Mouse (Mus musculus) kidney, postnatal 36 days (tissue): ENCODE measurements around the gene Prmt7.
"Not testable (repeated sequence)": the region's sequence is repeated elsewhere in the genome, so short reads cannot be mapped to it uniquely, and the experiment has no call there.

Experiments used
- DNase-seq, 2 experiments: peaks; one replicate each; pipeline ENCODE4 v3.0.0; 2021 to 2022; ENCODE audit warnings: mixed read lengths in 2 of 2

The Prmt7 gene

GRCm38 (mm10) chr8:106210821-106211345 lies at the start of gene Prmt7, which contains the start of gene Slc7a6os:
Prmt7 (plus strand) TSS chr8:106210936.
Slc7a6os (minus strand) TSS chr8:106210935.
- DNase-seq = peak; percentile 96 to 98

- no peak for DNase-seq
Observed at GRCm38 (mm10) chr8:106163251-106163650, 47.5 kb upstream of the Prmt7 start.

- DNase-seq = peak; percentile 78 to 88
Observed at GRCm38 (mm10) chr8:106165460-106165859, 45.3 kb upstream of the Prmt7 start.

- peak; percentile 75 to 92 for DNase-seq
Observed at GRCm38 (mm10) chr8:106168356-106169016, 42.2 kb upstream of the Prmt7 start, which contains the start of gene Slc7a6. Slc7a6 (plus strand) TSS chr8:106168857.

GRCm38 (mm10) chr8:106169017-106169933 lies 41.5 kb upstream of the Prmt7 start:
- peak in 1 of 2 experiments; percentile 41 for DNase-seq

GRCm38 (mm10) chr8:106169934-106170480 lies 40.7 kb upstream of the Prmt7 start:
- no peak for DNase-seq

GRCm38 (mm10) chr8:106173566-106173965 lies 37.2 kb upstream of the Prmt7 start:
- no peak for DNase-seq

GRCm38 (mm10) chr8:106176891-106177290 lies 33.8 kb upstream of the Prmt7 start:
- DNase-seq = no peak

GRCm38 (mm10) chr8:106177594-106177993 lies 33.1 kb upstream of the Prmt7 start:
- no peak for DNase-seq

- no peak for DNase-seq
Observed at GRCm38 (mm10) chr8:106178428-106178827, 32.3 kb upstream of the Prmt7 start.

- DNase-seq = peak in 1 of 2 experiments; percentile 32
Observed at GRCm38 (mm10) chr8:106185628-106186270, 25.0 kb upstream of the Prmt7 start.

GRCm38 (mm10) chr8:106186394-106186793 lies 24.3 kb upstream of the Prmt7 start:
- no peak for DNase-seq

GRCm38 (mm10) chr8:106189162-106189561 lies 21.6 kb upstream of the Prmt7 start:
- no peak for DNase-seq

- DNase-seq = no peak
Observed at GRCm38 (mm10) chr8:106191639-106192038, 19.1 kb upstream of the Prmt7 start.

GRCm38 (mm10) chr8:106193162-106193561 lies 17.6 kb upstream of the Prmt7 start:
- DNase-seq = no peak

- DNase-seq = no peak
Observed at GRCm38 (mm10) chr8:106194062-106194461, 16.7 kb upstream of the Prmt7 start.

GRCm38 (mm10) chr8:106198741-106199140 lies 12.0 kb upstream of the Prmt7 start:
- DNase-seq = peak; percentile 28 to 58

- not testable (repeated sequence) for DNase-seq
Observed at GRCm38 (mm10) chr8:106199596-106199995, 11.1 kb upstream of the Prmt7 start.

GRCm38 (mm10) chr8:106210035-106210731 lies 553 bp upstream of the Prmt7 start:
- peak; percentile 48 to 68 for DNase-seq

GRCm38 (mm10) chr8:106211421-106211820 lies 685 bp downstream of the Prmt7 start:
- DNase-seq = no peak

- DNase-seq = no peak
Observed at GRCm38 (mm10) chr8:106213959-106214358, 3.2 kb downstream of the Prmt7 start.

GRCm38 (mm10) chr8:106219620-106220019 lies 8.9 kb downstream of the Prmt7 start:
- DNase-seq = no peak
